Mouse (Mus musculus): ENCODE measurements at regions not wholly inside any gene's neighbourhood (a gene's known extent, or its start where the extent isn't known, plus 50 kb on each side); places are given as distances from the start of the nearest gene placed in this dataset.
A peak's percentile ranks its signal among the peaks of the same experiment; 100 is the strongest.
"Not testable (repeated sequence)": the region's sequence is repeated elsewhere in the genome, so short reads cannot be mapped to it uniquely, and the experiment has no call there.

GRCm38 (mm10) chr6:3201507-3201906 lies 197.9 kb downstream of the Samd9l start:
- not testable (repeated sequence) for ATAC-seq (ENCODE audit: low TSS enrichment)

- ATAC-seq (ENCODE audit: low TSS enrichment): no peak
Observed at GRCm38 (mm10) chr6:3201107-3201506, 198.3 kb downstream of the Samd9l start.

- ATAC-seq (ENCODE audit: low TSS enrichment): not testable (repeated sequence)
Observed at GRCm38 (mm10) chr6:3200586-3200985, 198.8 kb downstream of the Samd9l start.

- not testable (repeated sequence) for ATAC-seq (ENCODE audit: low TSS enrichment)
Observed at GRCm38 (mm10) chr6:3192424-3192820, 206.9 kb downstream of the Samd9l start.

GRCm38 (mm10) chr6:3191695-3192423 lies 207.5 kb downstream of the Samd9l start:
- not testable (repeated sequence) for ATAC-seq (ENCODE audit: low TSS enrichment)

GRCm38 (mm10) chr6:3183819-3184199 lies 215.6 kb downstream of the Samd9l start:
- no peak; the same call in 1 of the 2 replicates for ATAC-seq (ENCODE audit: low TSS enrichment)

- peak; percentile 16; the same call in 1 of the 2 replicates for ATAC-seq (ENCODE audit: low TSS enrichment)
Observed at GRCm38 (mm10) chr6:3182889-3183818, 216.2 kb downstream of the Samd9l start.

GRCm38 (mm10) chr6:3182424-3182841 lies 216.9 kb downstream of the Samd9l start:
- ATAC-seq (ENCODE audit: low TSS enrichment): not testable (repeated sequence)

GRCm38 (mm10) chr6:3179603-3180348 lies 219.6 kb downstream of the Samd9l start:
- not testable (repeated sequence) for ATAC-seq (ENCODE audit: low TSS enrichment)

- ATAC-seq (ENCODE audit: low TSS enrichment): not testable (repeated sequence)
Observed at GRCm38 (mm10) chr6:3169479-3169878, 229.9 kb downstream of the Samd9l start.

- ATAC-seq (ENCODE audit: low TSS enrichment): not testable (repeated sequence)
Observed at GRCm38 (mm10) chr6:3166149-3166548, 233.2 kb downstream of the Samd9l start.

GRCm38 (mm10) chr6:3151901-3152300 lies 247.5 kb downstream of the Samd9l start:
- ATAC-seq (ENCODE audit: low TSS enrichment): not testable (repeated sequence)

GRCm38 (mm10) chr6:3137823-3138222 lies 261.5 kb downstream of the Samd9l start:
- ATAC-seq (ENCODE audit: low TSS enrichment): not testable (repeated sequence)

GRCm38 (mm10) chr6:3133763-3134162 lies 265.6 kb downstream of the Samd9l start:
- not testable (repeated sequence) for ATAC-seq (ENCODE audit: low TSS enrichment)

- not testable (repeated sequence) for ATAC-seq (ENCODE audit: low TSS enrichment)
Observed at GRCm38 (mm10) chr6:3116296-3116695, 283.1 kb downstream of the Samd9l start.
